Mouse (Mus musculus) thymus, adult 2 months (tissue): ENCODE measurements around the gene Srebf1.

Experiments
- CTCF ChIP-seq: fragments of 200-500 bp; IDR thresholded peaks from 2 replicates; pipeline ENCODE4 v1.5.1; 2012; ENCODE audit warnings: mild to moderate bottlenecking, control low read depth, low read length, moderate library complexity, borderline replicate concordance; ENCODE audit not compliant: control insufficient read depth, poor library complexity, insufficient read depth; ENCODE audit errors: extremely low read depth
- POLR2A ChIP-seq: fragments of 200-500 bp; IDR thresholded peaks from 2 replicates; pipeline ENCODE4 v1.6.1; 2012; ENCODE audit warnings: mild to moderate bottlenecking, low read length, control low read depth, moderate library complexity; ENCODE audit not compliant: control insufficient read depth, poor library complexity, insufficient read depth; ENCODE audit errors: extremely low read depth

- TF ChIP-seq CTCF (peak; percentile 38; the same call in 1 of the 2 replicates), POLR2A (no peak)
Measured at GRCm38 (mm10) chr11:60222469-60223236, at the start of gene Srebf1.
